Mouse (Mus musculus): ENCODE measurements around the gene Tdp2. TPM values are rescaled to one million over a fixed set of nuclear protein-coding genes. Genes with fewer than 3 reads are reported as not detected.

Tdp2 gene
- polyA plus RNA-seq, 1 experiment, result 37.7 TPM

DNA sequence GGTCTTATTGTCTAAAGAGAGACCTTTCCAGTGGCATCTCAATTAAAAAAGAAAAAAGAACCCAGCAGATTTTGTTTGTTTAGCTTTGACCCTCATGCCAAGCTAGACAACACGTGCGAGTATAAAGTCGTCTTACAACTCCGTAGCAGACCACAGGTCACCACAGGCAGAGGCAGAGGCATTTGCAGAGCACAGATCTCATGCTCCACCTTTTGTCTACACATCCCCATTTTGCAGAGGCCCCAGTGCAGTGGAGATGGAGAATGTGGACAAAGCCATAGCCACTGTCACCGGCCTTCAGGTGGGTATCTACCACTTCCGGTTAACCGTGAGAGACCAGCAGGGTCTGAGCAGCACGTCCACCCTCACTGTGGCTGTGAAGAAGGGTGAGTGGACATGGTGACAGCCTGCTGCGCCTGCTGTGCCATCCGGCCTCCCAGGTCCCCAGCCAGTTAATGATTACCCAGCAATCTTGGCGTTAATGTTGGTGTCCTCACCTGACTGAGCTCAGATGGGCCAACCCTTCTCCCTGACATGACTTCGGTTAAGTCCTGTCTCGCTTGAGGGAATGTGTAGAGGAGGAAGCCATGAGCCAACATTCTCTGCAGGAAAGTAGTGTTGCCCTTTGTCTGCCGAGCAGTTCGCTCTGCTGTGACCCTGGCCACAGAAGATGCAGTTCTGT lies 48.0 kb downstream of the Tdp2 start:
- WGBS, result 85% methylated on average over 15 of the region's 15 CpGs
- Histone ChIP-seq H3K4me3 (replicated peaks; ENCODE audit: control insufficient read depth, low read depth, low read length) (no peak overlapping the region), H3K27ac (ENCODE audit: control insufficient read depth, insufficient read depth, low read depth, low read length, poor library complexity) (no peak overlapping the region), H3K4me1 (ENCODE audit: control insufficient read depth, insufficient read depth, low read length) (no peaks in the 10 kb centered on the region)
- TF ChIP-seq POLR2A (IDR thresholded peaks at IDR 0.05; ENCODE audit: borderline replicate concordance, control insufficient read depth, low read depth, low read length) (no peak), CTCF (IDR thresholded peaks at IDR 0.05; ENCODE audit: control insufficient read depth, insufficient read depth, low read length) (no peak)

DNA sequence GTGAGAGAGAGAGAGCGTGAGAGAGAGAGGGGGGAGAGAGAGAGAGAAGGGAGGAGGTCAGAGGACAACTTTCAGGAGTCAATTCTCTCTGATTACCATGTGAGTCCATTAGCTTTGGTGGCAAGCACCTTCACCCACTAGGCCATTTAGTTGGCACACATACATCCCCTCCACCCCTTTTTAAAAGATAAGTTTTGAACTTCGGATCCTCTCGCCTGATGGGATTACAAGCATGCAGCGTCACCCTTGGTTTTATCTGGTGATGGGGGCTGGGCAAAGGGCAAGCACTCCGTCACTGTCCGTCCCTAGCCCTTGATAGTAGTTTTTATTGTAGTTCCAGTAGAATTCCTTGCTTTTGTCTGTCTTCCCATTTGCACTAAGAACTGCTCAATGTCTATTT lies 48.7 kb downstream of the Tdp2 start:
- H3K4me3 ChIP-seq (replicated peaks; ENCODE audit: control insufficient read depth, low read depth, low read length), result no peak overlapping the region
- no peaks in the 10 kb centered on the region for H3K4me1 ChIP-seq (ENCODE audit: control insufficient read depth, insufficient read depth, low read length)
- TF ChIP-seq CTCF (IDR thresholded peaks at IDR 0.05; ENCODE audit: control insufficient read depth, insufficient read depth, low read length) (no peak), POLR2A (IDR thresholded peaks at IDR 0.05; ENCODE audit: borderline replicate concordance, control insufficient read depth, low read depth, low read length) (no peak)
- WGBS, result 78% methylated on average over 6 of the region's 6 CpGs
- no peak overlapping the region for H3K27ac ChIP-seq (ENCODE audit: control insufficient read depth, insufficient read depth, low read depth, low read length, poor library complexity)

- TF ChIP-seq POLR2A (IDR thresholded peaks at IDR 0.05; ENCODE audit: borderline replicate concordance, control insufficient read depth, low read depth, low read length) (no peak), CTCF (IDR thresholded peaks at IDR 0.05; ENCODE audit: control insufficient read depth, insufficient read depth, low read length) (no peak)
- Histone ChIP-seq H3K27ac (ENCODE audit: control insufficient read depth, insufficient read depth, low read depth, low read length, poor library complexity) (no peak overlapping the region), H3K4me1 (ENCODE audit: control insufficient read depth, insufficient read depth, low read length) (no peaks in the 10 kb centered on the region), H3K4me3 (replicated peaks; ENCODE audit: control insufficient read depth, low read depth, low read length) (no peak overlapping the region)
- WGBS, result 84% methylated on average over 5 of the region's 5 CpGs
These were observed 49.2 kb downstream of the Tdp2 start for GRCm38 (mm10) chr13:24880704-24881103.

GRCm38 (mm10) chr13:24882411-24882810 lies 50.9 kb downstream of the Tdp2 start:
- TF ChIP-seq CTCF (IDR thresholded peaks at IDR 0.05; ENCODE audit: control insufficient read depth, insufficient read depth, low read length) (no peak), POLR2A (IDR thresholded peaks at IDR 0.05; ENCODE audit: borderline replicate concordance, control insufficient read depth, low read depth, low read length) (no peak)
- Histone ChIP-seq H3K27ac (ENCODE audit: control insufficient read depth, insufficient read depth, low read depth, low read length, poor library complexity) (no peak overlapping the region), H3K4me1 (ENCODE audit: control insufficient read depth, insufficient read depth, low read length) (no peaks in the 10 kb centered on the region), H3K4me3 (replicated peaks; ENCODE audit: control insufficient read depth, low read depth, low read length) (no peak overlapping the region)
- WGBS, result 92% methylated on average over 6 of the region's 6 CpGs

GRCm38 (mm10) chr13:24889554-24889953 lies 58.1 kb downstream of the Tdp2 start:
- no peaks in the 10 kb centered on the region for H3K4me1 ChIP-seq (ENCODE audit: control insufficient read depth, insufficient read depth, low read length)
- H3K4me3 ChIP-seq (replicated peaks; ENCODE audit: control insufficient read depth, low read depth, low read length), result no peak overlapping the region
- TF ChIP-seq POLR2A (IDR thresholded peaks at IDR 0.05; ENCODE audit: borderline replicate concordance, control insufficient read depth, low read depth, low read length) (no peak), CTCF (IDR thresholded peaks at IDR 0.05; ENCODE audit: control insufficient read depth, insufficient read depth, low read length) (no peak)
- H3K27ac ChIP-seq (ENCODE audit: control insufficient read depth, insufficient read depth, low read depth, low read length, poor library complexity), result no peak overlapping the region
- 71% methylated on average over 1 of the region's 1 CpGs for WGBS

Other genes starting within 250 kb of the Tdp2 start
- gene Ripor2, start 249.5 kb upstream of the Tdp2 start, polyA plus RNA-seq (2011; ENCODE audit: insufficient read depth, insufficient read length, low replicate concordance, missing spikeins), result 22.5 and 41.4 TPM in 2 replicates
- not detected in 2 replicates for gene Armh2, start 90.4 kb upstream of the Tdp2 start, polyA plus RNA-seq (2011; ENCODE audit: insufficient read depth, insufficient read length, low replicate concordance, missing spikeins)
- 91.4 and 105 TPM in 2 replicates for gene Gmnn, start 69.8 kb upstream of the Tdp2 start, polyA plus RNA-seq (2011; ENCODE audit: insufficient read depth, insufficient read length, low replicate concordance, missing spikeins)
- 67.8 and 76.9 TPM in 2 replicates for gene BC005537, start 30.0 kb upstream of the Tdp2 start, polyA plus RNA-seq (2011; ENCODE audit: insufficient read depth, insufficient read length, low replicate concordance, missing spikeins)
- gene Acot13, start 139 bp upstream of the Tdp2 start, polyA plus RNA-seq (2011; ENCODE audit: insufficient read depth, insufficient read length, low replicate concordance, missing spikeins), result 19.8 and 37.3 TPM in 2 replicates
- gene D130043K22Rik, start 13.5 kb downstream of the Tdp2 start, polyA plus RNA-seq (2011; ENCODE audit: insufficient read depth, insufficient read length, low replicate concordance, missing spikeins), result not detected in 2 replicates
- gene Aldh5a1, start 106.0 kb downstream of the Tdp2 start, polyA plus RNA-seq (2011; ENCODE audit: insufficient read depth, insufficient read length, low replicate concordance, missing spikeins), result 0.23 and 1.3 TPM in 2 replicates
- 0.27 TPM in 1 of 2 replicates, not detected in the other for gene Gpld1, start 111.5 kb downstream of the Tdp2 start, polyA plus RNA-seq (2011; ENCODE audit: insufficient read depth, insufficient read length, low replicate concordance, missing spikeins)
- 4.9 and 23.9 TPM in 2 replicates for gene Mrs2, start 188.7 kb downstream of the Tdp2 start, polyA plus RNA-seq (2011; ENCODE audit: insufficient read depth, insufficient read length, low replicate concordance, missing spikeins)
- gene Dcdc2a, start 224.3 kb downstream of the Tdp2 start, polyA plus RNA-seq (2011; ENCODE audit: insufficient read depth, insufficient read length, low replicate concordance, missing spikeins), result not detected in 2 replicates